Mouse (Mus musculus): ENCODE results near the gene Anp32a. TPM values are rescaled to one million over a fixed set of nuclear protein-coding genes. Genes with fewer than 3 reads are reported as not detected.

Anp32a gene
- 56.0 and 71.3 TPM in 2 replicates for polyA plus RNA-seq (2021; fragmentation: Nextera tagmentation)
- long read RNA-seq, experiment 1, partial matches to known transcripts: 28 of 44 reads
- long read RNA-seq, experiment 1, other reads (novel, unspliced or antisense): 13 of 44 reads
- long read RNA-seq, experiment 2, partial matches to known transcripts: 0 of 6 reads
- long read RNA-seq, experiment 2, other reads (novel, unspliced or antisense): 2 of 6 reads

DNA sequence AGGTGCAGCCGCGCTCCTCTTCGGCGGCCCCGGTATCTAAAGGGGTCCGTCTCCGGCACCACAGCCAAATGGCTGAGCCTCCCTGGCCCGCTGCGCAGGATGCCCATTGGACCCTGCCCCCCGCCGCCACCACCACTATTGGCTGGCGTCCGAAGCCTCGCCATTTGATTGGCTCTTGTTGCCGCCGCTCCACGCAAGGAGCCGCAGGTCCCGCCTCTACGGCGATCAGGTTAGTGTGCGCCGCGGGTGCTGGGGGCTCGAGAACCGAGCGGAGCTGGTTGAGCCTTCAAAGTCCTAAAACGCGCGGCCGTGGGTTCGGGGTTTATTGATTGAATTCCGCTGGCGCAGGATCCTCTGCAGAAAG, at the start of gene Anp32a:
Gene Anp32a (plus strand): TSS at position 171 of the 364 bp plus-strand sequence.

Other genes starting within 250 kb of the Anp32a start
- gene Glce, start 218.6 kb upstream of the Anp32a start, polyA plus RNA-seq (2021; fragmentation: Nextera tagmentation): 7.6 and 7.9 TPM in 2 replicates
- gene Spesp1, start 59.1 kb upstream of the Anp32a start, polyA plus RNA-seq (2021; fragmentation: Nextera tagmentation): not detected in 2 replicates
- 49.2 and 51.4 TPM in 2 replicates for gene Coro2b, start 195.8 kb downstream of the Anp32a start, polyA plus RNA-seq (2021; fragmentation: Nextera tagmentation)

All from layer of hippocampus, adult 6 months (tissue).